10 mouse cellular contexts compared by ENCODE assay signal in genomic region chr17:62940573-62941252, GRCm38 (mm10). TPM values are rescaled to one million over a fixed set of nuclear protein-coding genes. Genes with fewer than 3 reads are reported as not detected.
DNase-seq lines count a peak whose midpoint lies in the region; ATAC-seq and TF ChIP-seq lines count a peak whose summit lies in the region.
"Had no signal": no experiment of that assay in that cellular context is flagged by ENCODE, and none has a peak within 500 bp of the region (broad histone marks: within the 10 kb centered on the region; RNA-seq: fewer than 3 reads in every experiment).

No protein-coding gene starts in this region.

- H3K4me3 ChIP-seq in kidney, postnatal 0 days (replicated peaks; ENCODE audit: low read depth, low read length) = 0 out of 2 replicates have a peak overlapping the region, but pooled peaks have one; percentile 1
- no peak overlapping the region for H3K4me3 ChIP-seq in forebrain, embryonic 12.5 days (replicated peaks)
- H3K4me3 ChIP-seq in limb, embryonic 14.5 days (replicated peaks; ENCODE audit: low read length) = no peak overlapping the region
- no peak overlapping the region for H3K4me3 ChIP-seq in stomach, embryonic 15.5 days (replicated peaks)
- H3K4me3 ChIP-seq: layer of hippocampus, adult 2 months had no signal

- peak overlapping the region; percentile 47 for H3K4me2 ChIP-seq in kidney, postnatal 0 days (ENCODE audit: low read length)
- H3K4me2 ChIP-seq in forebrain, embryonic 12.5 days = peak overlapping the region; percentile 38
- H3K4me2 ChIP-seq in limb, embryonic 14.5 days (replicated peaks; ENCODE audit: low read depth, low read length, severe bottlenecking) = peak overlapping the region; percentile 13; the same call in 1 of the 2 replicates
- H3K4me2 ChIP-seq in stomach, embryonic 15.5 days = peak overlapping the region; percentile 37; the same call in 1 of the 2 replicates

- peak; percentile 42 for DNase-seq in kidney, postnatal 0 days (ENCODE audit: low spot score)
- no peak for DNase-seq in kidney, adult 8-10 months
- DNase-seq in limb, embryonic 14.5 days (ENCODE audit: low spot score) = peak; percentile 45
- no peak for DNase-seq in right cerebral cortex, postnatal 36 days (ENCODE audit: low spot score in 2 of 2)
- DNase-seq in gastrocnemius, postnatal 25 days = no peak
- DNase-seq in testis, postnatal 10 days (ENCODE audit: low spot score) = no peak
- DNase-seq: thymus, adult 18-20 months had no signal

- no peak overlapping the region for H3K27ac ChIP-seq in kidney, postnatal 0 days
- no peak overlapping the region for H3K27ac ChIP-seq in forebrain, embryonic 12.5 days
- no peak overlapping the region for H3K27ac ChIP-seq in limb, embryonic 14.5 days (replicated peaks; ENCODE audit: low read depth, low read length)
- H3K27ac ChIP-seq in stomach, embryonic 15.5 days = no peak overlapping the region
- H3K27ac ChIP-seq: layer of hippocampus, adult 2 months had no signal

- TF ChIP-seq CTCF in kidney, postnatal 0 days (IDR thresholded peaks at IDR 0.05; ENCODE audit: low read depth) = no peak

- ATAC-seq in kidney, postnatal 0 days (replicated peaks; ENCODE audit: low FRiP score, low read depth) = no peak
- peak; percentile 51; the same call in 1 of the 2 replicates for ATAC-seq in forebrain, embryonic 12.5 days (ENCODE audit: low FRiP score)
- ATAC-seq in limb, embryonic 14.5 days (ENCODE audit: low FRiP score, low read depth) = peak; percentile 89
- no peak; the same call in 1 of the 2 replicates for ATAC-seq in stomach, embryonic 15.5 days (ENCODE audit: insufficient read depth, low FRiP score, low read depth)

- no peak for TF ChIP-seq POLR2A in limb, embryonic 14.5 days (IDR thresholded peaks at IDR 0.05; ENCODE audit: borderline replicate concordance, extremely low read depth, insufficient read depth, insufficient read length)

- peaks cover 4% of the 10 kb centered on the region; the same call in 1 of the 2 replicates for H3K4me1 ChIP-seq in kidney, postnatal 0 days (replicated peaks; ENCODE audit: insufficient read depth, low read length)
- peaks cover 12% of the 10 kb centered on the region for H3K4me1 ChIP-seq in forebrain, embryonic 12.5 days
- peaks cover 8% of the 10 kb centered on the region; the same call in 1 of the 2 replicates for H3K4me1 ChIP-seq in limb, embryonic 14.5 days (ENCODE audit: control insufficient read depth, insufficient read depth, low read length)
- no peaks in the 10 kb centered on the region for H3K4me1 ChIP-seq in stomach, embryonic 15.5 days

- 34% methylated on average over 7 of the region's 7 CpGs for WGBS in kidney, postnatal 0 days
- WGBS in forebrain, embryonic 12.5 days = 8% methylated on average over 7 of the region's 7 CpGs
- 31% methylated on average over 7 of the region's 7 CpGs for WGBS in limb, embryonic 14.5 days
- WGBS in stomach, embryonic 15.5 days = 22% methylated on average over 7 of the region's 7 CpGs

- no peak overlapping the region for H3K9ac ChIP-seq in kidney, postnatal 0 days (ENCODE audit: low read depth, low read length)
- no peak overlapping the region for H3K9ac ChIP-seq in forebrain, embryonic 12.5 days
- no peak overlapping the region for H3K9ac ChIP-seq in limb, embryonic 14.5 days (ENCODE audit: low read depth, low read length, severe bottlenecking)
- no peak overlapping the region for H3K9ac ChIP-seq in stomach, embryonic 15.5 days

- H3K9me3 ChIP-seq in kidney, postnatal 0 days (replicated peaks; ENCODE audit: low read length) = no peaks in the 10 kb centered on the region
- H3K9me3 ChIP-seq in forebrain, embryonic 12.5 days = no peaks in the 10 kb centered on the region
- no peaks in the 10 kb centered on the region for H3K9me3 ChIP-seq in limb, embryonic 14.5 days (ENCODE audit: control insufficient read depth, low read length)
- H3K9me3 ChIP-seq in stomach, embryonic 15.5 days = no peaks in the 10 kb centered on the region

- no peaks in the 10 kb centered on the region for H3K36me3 ChIP-seq in kidney, postnatal 0 days (ENCODE audit: insufficient read depth, low read length)
- H3K36me3 ChIP-seq in forebrain, embryonic 12.5 days (replicated peaks) = no peaks in the 10 kb centered on the region
- no peaks in the 10 kb centered on the region for H3K36me3 ChIP-seq in limb, embryonic 14.5 days (ENCODE audit: control insufficient read depth, insufficient read depth, low read length)
- H3K36me3 ChIP-seq in stomach, embryonic 15.5 days = no peaks in the 10 kb centered on the region

- H3K27me3 ChIP-seq in kidney, postnatal 0 days (ENCODE audit: insufficient read depth, low read length) = no peaks in the 10 kb centered on the region
- H3K27me3 ChIP-seq in forebrain, embryonic 12.5 days = 0 out of 2 replicates have a peak, but pooled peaks cover 4% of the 10 kb centered on the region
- H3K27me3 ChIP-seq in limb, embryonic 14.5 days (ENCODE audit: control insufficient read depth, insufficient read depth, low read length) = no peaks in the 10 kb centered on the region
- no peaks in the 10 kb centered on the region for H3K27me3 ChIP-seq in stomach, embryonic 15.5 days (replicated peaks)

RNA-seq across cellular contexts. Expression of gene Efna5, which starts 59.6 kb away (rescaled TPM):
- 17.3 and 19.4 TPM in 2 replicates for polyA plus RNA-seq in kidney, postnatal 0 days (2015; fragmentation: Nextera tagmentation; extraction: Ambion mirVana)
- polyA plus RNA-seq in forebrain, embryonic 12.5 days (2016; fragmentation: Nextera tagmentation; extraction: Ambion mirVana) = 45.7 and 47.7 TPM in 2 replicates
- 22.8 and 25.1 TPM in 2 replicates for polyA plus RNA-seq in limb, embryonic 14.5 days (2012; rRNA removed)
- polyA plus RNA-seq in limb, embryonic 14.5 days (2014; fragmentation: Nextera tagmentation; extraction: Ambion mirVana) = 64.8 and 78.5 TPM in 2 replicates
- 34.6 and 36.1 TPM in 2 replicates for polyA plus RNA-seq in stomach, embryonic 15.5 days (2015; fragmentation: Nextera tagmentation; extraction: Ambion mirVana)
- 1 to 10 TPM in 1 of 2 experiments, under 1 TPM in 1; 0.46 to 2.9 TPM for total RNA-seq in gastrocnemius, postnatal 25 days (2021)

Comparison
In these comparisons a context has a peak if more than half of its experiments do, and no peak if none do; other contexts are left out.
1. DNase-seq: peak in kidney, postnatal 0 days (single experiment) and limb, embryonic 14.5 days (single experiment); none in kidney, adult 8-10 months (0 of 2), right cerebral cortex, postnatal 36 days (0 of 2), gastrocnemius, postnatal 25 days (single experiment) and testis, postnatal 10 days (single experiment).
2. ATAC-seq: peak in forebrain, embryonic 12.5 days (single experiment) and limb, embryonic 14.5 days (single experiment); none in kidney, postnatal 0 days (single experiment) and stomach, embryonic 15.5 days (single experiment).
3. Peak in every context shown above with its lines, with median percentiles within 50 percentile points of each other: H3K4me2 ChIP-seq.